Mouse (Mus musculus) kidney, postnatal 36 days (tissue): ENCODE results near the gene Snai1.

Source experiments
- DNase-seq, 2 experiments: peaks; one replicate each; pipeline ENCODE4 v3.0.0; 2021 to 2022; ENCODE audit warnings: mixed read lengths in 2 of 2

Snai1 gene

GRCm38 (mm10) chr2:167519606-167520252, 18.3 kb upstream of the Snai1 start:
- peak in 1 of 2 experiments; percentile 39 for DNase-seq

DNA sequence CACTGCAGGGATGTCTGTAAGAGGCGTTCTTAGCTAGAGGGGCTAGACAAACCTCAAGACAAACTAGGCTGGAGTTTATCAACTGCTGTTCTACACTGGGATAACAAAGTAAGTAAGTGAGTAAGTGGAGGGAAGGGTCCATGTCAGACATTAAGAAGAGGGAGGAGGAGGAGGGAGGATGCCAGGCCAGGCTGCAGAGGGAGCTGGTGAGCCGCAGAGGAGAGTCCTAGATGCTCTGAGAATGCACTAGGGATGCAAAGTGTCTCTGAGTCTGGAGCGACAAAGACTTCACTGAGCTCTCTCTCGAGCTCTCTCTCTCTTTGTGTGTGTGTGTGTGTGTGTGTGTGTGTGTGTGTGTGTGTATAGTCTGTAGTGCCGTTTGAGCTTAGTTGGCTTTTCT, 9.7 kb upstream of the Snai1 start:
- peak in 1 of 2 experiments; percentile 61 for DNase-seq

- no peak for DNase-seq
These were observed 8.0 kb upstream of the Snai1 start for GRCm38 (mm10) chr2:167529935-167530513.

DNA sequence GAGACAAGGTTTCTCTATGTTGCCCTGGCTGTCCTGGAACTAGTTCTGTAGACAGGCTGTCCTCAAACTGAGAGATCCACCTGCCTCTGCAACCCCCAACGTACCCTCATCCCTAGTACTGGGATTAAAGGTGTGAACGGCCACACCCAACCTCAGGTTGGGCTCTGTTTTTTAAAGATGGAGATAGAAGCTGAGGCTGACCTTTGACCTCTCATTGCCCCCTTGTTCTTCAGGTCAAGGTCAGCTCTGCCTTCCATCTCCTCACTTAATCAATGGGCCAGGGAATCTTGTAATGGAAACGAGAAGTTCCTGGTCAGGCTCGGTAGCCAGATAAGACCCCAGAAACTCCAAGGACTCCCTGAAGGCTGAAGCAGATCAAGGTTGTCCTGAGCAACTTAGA, 7.5 kb upstream of the Snai1 start:
- no peak for DNase-seq

GRCm38 (mm10) chr2:167532131-167532530, 5.9 kb upstream of the Snai1 start:
- peak in 1 of 2 experiments; percentile 74 for DNase-seq

DNA sequence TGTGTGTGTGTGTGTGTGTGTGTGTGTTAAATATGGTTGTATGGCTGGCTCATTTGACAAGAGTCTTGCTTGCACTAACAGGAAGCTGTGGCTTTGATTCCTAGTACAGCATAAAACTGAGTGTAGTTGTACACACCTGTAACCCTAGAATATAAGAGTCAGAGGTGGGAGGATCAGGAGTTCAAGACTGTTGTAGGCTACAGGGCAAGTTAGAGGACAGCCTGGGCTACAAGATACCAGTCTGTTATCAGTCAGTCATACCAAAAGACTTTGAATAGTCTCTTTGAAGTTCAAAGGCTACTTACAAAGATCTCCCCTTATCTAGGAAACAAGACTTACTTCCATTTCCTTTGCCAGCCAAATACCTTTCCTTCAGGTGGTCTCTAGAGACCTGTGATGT, 4.1 kb upstream of the Snai1 start:
- DNase-seq, result no peak

- DNase-seq, result no peak
These were observed 1.6 kb upstream of the Snai1 start for GRCm38 (mm10) chr2:167536320-167536945.

DNA sequence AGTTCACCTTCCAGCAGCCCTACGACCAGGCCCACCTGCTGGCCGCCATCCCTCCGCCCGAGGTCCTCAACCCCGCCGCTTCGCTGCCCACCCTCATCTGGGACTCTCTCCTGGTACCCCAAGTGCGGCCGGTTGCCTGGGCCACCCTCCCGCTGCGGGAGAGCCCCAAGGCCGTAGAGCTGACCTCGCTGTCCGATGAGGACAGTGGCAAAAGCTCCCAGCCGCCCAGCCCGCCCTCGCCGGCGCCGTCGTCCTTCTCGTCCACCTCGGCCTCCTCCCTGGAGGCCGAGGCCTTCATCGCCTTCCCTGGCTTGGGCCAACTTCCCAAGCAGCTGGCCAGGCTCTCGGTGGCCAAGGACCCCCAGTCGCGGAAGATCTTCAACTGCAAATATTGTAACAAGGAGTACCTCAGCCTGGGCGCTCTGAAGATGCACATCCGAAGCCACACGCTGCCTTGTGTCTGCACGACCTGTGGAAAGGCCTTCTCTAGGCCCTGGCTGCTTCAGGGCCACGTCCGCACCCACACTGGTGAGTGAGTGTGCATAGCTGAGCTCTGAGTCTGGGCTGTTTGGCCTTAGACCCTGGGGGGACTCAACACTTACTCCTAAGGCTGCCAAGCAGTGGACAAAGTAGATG, 794 bp downstream of the Snai1 start:
- DNase-seq, result no peak

DNA sequence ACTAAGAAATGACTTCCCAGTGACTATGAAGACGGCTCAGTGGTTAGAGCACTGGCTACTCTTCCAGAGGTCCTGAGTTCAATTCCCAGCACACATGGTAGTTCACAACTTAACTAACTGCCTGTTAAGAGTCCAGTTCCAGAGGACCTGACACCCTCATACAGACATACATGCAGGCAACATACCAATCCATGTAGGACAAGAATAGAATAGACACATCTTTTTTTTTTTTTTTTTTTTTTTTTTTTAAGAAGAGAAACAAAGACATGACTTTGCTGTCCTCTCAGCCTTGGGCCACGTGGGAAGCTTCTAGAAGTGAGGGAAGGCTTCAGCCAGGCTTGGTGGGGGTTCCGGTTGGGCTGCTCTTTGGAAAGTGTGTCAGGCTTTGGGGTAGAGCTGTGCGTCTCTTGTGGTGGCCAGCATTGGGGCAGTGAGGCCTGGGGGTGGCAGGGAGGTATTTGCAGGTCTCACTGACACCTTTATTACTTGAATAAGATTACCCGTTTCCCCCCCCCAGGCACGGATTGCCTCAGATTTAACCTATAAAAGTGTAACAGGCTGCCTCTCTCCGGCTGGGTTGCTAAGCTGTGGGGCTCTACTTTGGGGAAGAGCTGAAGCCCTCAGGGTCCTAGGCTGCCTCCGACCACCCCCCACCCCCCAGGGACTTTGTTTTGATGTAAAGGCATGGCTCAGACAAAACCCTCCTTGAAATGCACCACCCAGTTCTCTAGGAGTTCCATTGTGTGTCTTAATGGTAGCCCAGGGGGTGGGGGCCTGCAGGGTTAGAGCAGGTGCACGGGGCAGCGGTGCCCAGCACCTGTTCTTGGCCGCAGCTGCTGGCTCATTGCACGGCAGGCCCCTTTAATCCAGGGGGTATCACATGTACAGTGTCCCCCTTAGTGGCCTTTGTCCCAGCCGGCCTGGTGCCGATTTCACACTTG, 1.8 kb downstream of the Snai1 start:
- DNase-seq, result no peak

DNA sequence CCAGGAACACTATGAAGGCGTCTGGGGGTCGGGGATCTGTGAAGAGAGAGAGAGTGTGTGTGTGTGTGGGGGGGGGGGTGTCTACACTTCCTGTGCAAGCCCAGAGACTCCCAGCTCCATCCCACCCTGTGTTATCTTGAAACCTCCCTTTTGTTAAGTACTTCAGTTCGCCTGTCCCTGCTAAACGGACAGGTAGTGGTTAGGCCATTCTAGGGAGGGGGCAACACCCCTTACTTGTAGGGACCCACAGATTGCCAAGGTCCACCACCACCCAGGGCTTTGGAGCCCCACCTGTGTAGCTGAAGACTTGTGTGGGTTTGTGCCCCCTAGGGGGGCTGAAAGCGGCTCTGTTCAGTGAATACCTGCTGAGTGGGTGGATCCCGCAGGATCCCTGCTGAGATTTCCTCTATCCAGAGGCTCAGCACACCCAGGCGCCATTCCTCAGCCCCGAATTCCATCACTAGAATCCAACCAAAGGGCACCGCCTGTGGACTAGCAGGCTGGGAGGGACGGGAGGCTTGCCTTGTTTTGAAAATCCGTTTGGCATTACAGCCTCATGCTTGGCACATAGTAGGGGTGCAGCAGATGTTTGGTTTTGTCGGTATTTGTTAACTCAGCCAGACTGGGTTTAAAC, 2.6 kb downstream of the Snai1 start:
- DNase-seq, result no peak

DNA sequence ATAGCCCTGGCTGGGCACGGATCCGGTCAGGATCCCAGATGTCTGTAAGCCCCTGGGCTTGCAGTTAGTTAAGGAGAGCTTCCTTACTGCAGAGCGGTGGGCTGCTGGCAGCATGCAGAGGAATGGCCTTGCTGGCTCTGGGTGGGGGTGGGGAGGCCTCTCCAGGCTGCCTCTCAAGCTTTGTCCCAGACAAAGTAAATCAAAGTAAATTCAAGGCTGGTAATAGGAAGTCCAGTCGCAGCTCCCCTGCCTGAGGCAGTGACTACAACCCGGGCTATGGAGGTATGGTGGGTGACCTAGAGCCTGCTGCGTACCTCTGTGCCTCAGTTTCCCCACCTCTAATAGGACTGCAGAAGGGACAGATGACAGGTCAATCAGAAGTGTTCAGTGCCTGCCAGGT, 3.3 kb downstream of the Snai1 start:
- DNase-seq, result no peak

- no peak for DNase-seq
These were observed 3.8 kb downstream of the Snai1 start for GRCm38 (mm10) chr2:167541761-167542160.

- no peak for DNase-seq
These were observed 4.4 kb downstream of the Snai1 start for GRCm38 (mm10) chr2:167542361-167542760.

DNA sequence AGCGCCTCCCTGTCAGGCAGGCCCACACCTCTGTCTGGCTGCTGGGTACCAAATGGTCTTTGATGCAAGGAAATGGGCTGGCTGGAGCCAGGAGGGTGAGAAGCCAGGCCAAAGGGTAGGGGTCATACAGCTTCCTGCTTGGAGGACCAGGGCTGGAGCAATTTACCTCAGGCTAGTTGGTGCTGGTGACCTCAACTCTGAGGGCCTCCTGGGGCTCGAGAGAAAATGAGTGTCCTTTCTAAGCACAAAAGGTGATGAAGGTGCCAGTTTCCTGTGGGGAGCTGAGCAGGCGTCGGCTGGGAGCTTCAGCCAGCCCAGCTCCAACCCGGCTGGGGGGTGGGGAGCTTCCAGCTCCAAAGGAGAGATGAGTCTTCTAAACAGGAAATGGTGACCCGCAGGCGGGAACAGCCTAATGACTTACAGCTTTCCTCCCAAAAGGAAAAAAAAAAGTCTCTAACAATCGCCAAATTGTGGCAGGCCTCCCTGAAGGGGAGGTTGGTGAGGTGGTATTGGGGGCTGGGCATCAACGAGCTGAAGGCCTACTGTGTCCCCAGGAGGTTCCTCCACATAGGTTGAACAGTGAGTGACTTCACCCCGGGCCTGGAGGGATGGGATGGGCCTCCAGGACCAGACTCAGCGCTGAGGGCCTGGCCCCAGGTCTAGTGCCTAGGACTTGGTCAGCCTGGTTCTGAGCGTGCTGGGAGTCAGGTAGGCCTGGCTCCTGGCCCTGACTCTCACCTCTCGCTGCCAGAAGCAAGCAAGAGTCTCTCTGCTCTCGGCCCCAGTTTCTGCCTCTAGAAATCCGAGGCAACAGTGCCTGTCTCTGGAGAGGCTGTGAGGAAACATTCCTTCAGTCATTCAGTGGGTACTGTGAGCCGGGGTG, 5.4 kb downstream of the Snai1 start:
- peak; percentile 76 to 78 for DNase-seq

- DNase-seq, result peak in 1 of 2 experiments; percentile 30
These were observed 6.0 kb downstream of the Snai1 start for GRCm38 (mm10) chr2:167544004-167544356.

DNA sequence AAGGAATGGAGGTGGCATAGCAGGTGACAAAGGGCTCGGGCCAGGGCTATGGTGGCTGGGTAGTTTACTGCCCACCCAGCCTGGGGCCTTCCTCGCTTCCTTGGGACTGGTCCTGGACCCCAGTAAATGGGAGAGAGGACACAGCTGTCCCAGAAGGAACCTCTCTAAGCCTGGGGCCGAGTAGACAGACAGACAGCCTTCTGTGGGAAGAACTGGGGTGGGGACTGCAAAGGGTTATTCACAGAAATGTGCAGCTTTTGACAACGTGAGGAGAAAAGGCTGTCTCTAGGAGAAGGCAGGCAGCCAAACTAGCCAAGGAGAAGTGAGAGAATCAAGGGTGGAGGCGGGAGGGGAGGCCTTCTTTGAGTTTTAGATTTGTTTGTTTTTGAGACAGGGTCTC, 6.5 kb downstream of the Snai1 start:
- no peak for DNase-seq

DNA sequence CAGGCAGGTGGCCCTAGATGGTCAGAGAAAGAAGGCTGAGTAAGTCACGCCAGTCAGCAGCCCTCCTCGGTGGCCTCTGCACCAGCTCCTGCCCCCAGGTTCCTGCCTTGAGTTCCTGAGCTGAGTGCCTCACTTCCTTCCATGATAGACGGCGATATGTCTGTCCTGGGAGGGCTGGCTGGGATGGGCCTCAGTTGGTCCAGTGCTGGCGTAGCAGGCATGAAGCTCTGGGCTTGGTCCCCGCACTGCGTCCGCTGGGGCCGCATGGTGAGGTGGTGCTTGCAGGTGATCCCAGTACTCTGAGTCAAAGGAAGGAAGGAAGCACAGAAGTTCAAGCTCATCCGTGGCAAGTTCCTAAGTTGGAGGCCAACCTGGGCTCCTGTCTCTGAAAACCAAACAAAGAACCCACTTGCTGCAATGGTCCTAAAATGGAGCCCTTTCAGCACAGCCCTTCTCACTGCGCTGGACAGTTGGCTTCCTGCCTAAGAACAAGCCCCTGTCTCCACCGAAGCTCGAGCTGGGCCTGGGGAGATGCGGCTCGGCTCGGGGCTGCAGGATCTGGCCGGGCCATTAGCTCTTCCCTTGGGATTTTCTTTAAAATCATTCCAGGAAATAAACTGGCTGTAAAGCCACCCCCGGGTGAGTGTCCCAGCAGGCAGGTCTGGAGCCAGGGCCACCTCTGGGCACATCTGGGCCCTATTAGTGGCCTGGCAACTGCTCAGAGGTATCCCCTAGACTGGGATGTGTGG, 8.6 kb downstream of the Snai1 start:
- no peak for DNase-seq

- DNase-seq, result no peak
These were observed 9.4 kb downstream of the Snai1 start for GRCm38 (mm10) chr2:167547444-167547843.

DNA sequence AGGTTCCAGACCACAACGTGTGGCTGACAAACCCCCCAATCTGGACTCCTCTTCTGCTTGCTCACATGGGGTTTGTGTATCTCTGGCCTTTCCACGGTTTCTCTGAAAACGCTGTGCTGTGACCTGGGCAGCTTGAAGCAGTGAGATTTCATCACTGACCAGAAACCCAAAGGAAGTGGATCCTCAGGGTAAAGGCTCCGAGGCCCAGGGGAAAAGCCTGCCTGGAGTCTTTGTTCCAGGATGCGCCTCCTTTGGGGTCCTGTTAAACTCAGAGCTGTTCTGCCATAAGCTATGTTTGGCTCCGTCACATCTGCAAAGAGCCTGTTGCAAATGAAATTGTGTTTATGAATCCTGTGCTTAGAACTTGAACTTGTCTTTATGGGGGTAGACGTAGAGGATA, 11.0 kb downstream of the Snai1 start:
- no peak for DNase-seq

DNA sequence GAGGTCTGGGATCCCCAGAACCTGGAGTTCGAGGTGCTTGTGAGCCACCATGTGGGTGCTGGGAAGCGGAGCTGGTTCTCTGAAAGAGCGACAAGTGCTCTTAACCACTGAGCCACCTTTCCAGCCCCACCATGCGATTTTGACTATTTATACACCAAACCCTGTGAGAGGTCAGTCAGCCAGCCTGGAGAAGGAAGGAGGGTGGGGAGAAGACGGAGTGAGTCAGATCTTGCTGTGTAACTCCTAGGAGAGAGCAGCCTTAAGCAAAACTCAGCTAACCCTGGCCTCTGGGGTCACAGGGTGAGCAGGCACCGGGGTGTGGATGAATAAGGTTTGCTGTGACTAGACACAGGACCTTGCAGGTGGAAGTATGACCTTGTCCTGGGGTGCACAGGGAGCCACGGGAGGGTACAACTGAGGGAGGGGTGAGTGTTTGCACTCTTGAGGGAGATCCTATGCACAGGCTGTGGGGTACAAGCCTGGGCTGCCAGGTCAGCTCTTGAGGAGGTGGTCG, 12.4 kb downstream of the Snai1 start:
- DNase-seq, result no peak
